Mouse (Mus musculus) spleen, postnatal 0 days (tissue): ENCODE data around the gene Stat4. TPM values are rescaled to one million over a fixed set of nuclear protein-coding genes. Genes with fewer than 3 reads are reported as not detected.

ENCODE experiments used
- polyA plus RNA-seq: library from polyadenylated mRNA; unstranded; fragments of >200 nt; fragmentation: Nextera tagmentation; extraction: Ambion mirVana; gene quantifications from 2 replicates; pipeline ENCODE4 v1.2.1, GENCODE M21; 2015

Stat4 gene
- 3.1 and 4.4 TPM in 2 replicates for polyA plus RNA-seq

GRCm38 (mm10) chr1:51986848-51987247, at the start of gene Stat4:
Gene Stat4 (plus strand): TSS chr1:51987148.

GRCm38 (mm10) chr1:52118860-52119591, 132.1 kb downstream of the Stat4 start, which contains the start of gene Stat1:
Gene Stat1 (plus strand): TSS chr1:52119440.

Other genes with a start within 250 kb of the Stat4 start
- gene Myo1b, start 71.1 kb upstream of the Stat4 start, polyA plus RNA-seq: 11.5 and 16.1 TPM in 2 replicates
- gene Stat1, start 132.3 kb downstream of the Stat4 start, polyA plus RNA-seq: 40.1 and 55.0 TPM in 2 replicates
- 17.5 and 17.9 TPM in 2 replicates for gene Gls, start 246.1 kb downstream of the Stat4 start, polyA plus RNA-seq